Mouse (Mus musculus): ENCODE data around the gene Lrrn1.

GRCm38 (mm10) chr6:107577309-107577708 lies 47.7 kb downstream of the Lrrn1 start:
- TF ChIP-seq TAL1 (IDR thresholded peaks at IDR 0.05; ENCODE audit: low read length) = no peak
- TF ChIP-seq GATA1 (IDR thresholded peaks at IDR 0.05; ENCODE audit: low read length) = no peak

Data from erythroblast, embryonic 14.5 days (primary cell).